Mouse (Mus musculus): ENCODE results near the gene Magi2. TPM values are rescaled to one million over a fixed set of nuclear protein-coding genes. Genes with fewer than 3 reads are reported as not detected.

The Magi2 gene
- polyA plus RNA-seq, 1 experiment from 2014 or later: 8.4 TPM

GRCm38 (mm10) chr5:19745376-19745775 lies 518.5 kb downstream of the Magi2 start:
- Histone ChIP-seq H3K4me2 (ENCODE audit: low read length) (no peak overlapping the region), H3K27me3 (replicated peaks; ENCODE audit: control insufficient read depth, insufficient read depth, low read length) (no peaks in the 10 kb centered on the region), H3K9ac (ENCODE audit: low read length) (no peak overlapping the region), H3K36me3 (ENCODE audit: control insufficient read depth, insufficient read depth, low read length) (no peaks in the 10 kb centered on the region), H3K27ac (ENCODE audit: low read depth, low read length) (no peak overlapping the region), H3K4me3 (ENCODE audit: low read depth, low read length) (no peak overlapping the region), H3K4me1 (ENCODE audit: control insufficient read depth, insufficient read depth, low read length) (peaks cover 10% of the 10 kb centered on the region), H3K9me3 (replicated peaks; ENCODE audit: control insufficient read depth, low read length) (no peaks in the 10 kb centered on the region)
- peak; percentile 35 for DNase-seq (ENCODE audit: low spot score)
- ATAC-seq: no peak
- 95% methylated on average over 2 of the region's 2 CpGs for WGBS

GRCm38 (mm10) chr5:19745916-19746315 lies 519.1 kb downstream of the Magi2 start:
- 52% methylated on average over 6 of the region's 6 CpGs for WGBS
- H3K4me2 ChIP-seq (ENCODE audit: low read length): no peak overlapping the region
- no peaks in the 10 kb centered on the region for H3K27me3 ChIP-seq (replicated peaks; ENCODE audit: control insufficient read depth, insufficient read depth, low read length)
- DNase-seq (ENCODE audit: low spot score) (peak; percentile 11), ATAC-seq (no peak)
- H3K4me3 ChIP-seq (ENCODE audit: low read depth, low read length): no peak overlapping the region
- H3K36me3 ChIP-seq (ENCODE audit: control insufficient read depth, insufficient read depth, low read length): no peaks in the 10 kb centered on the region
- no peaks in the 10 kb centered on the region for H3K9me3 ChIP-seq (replicated peaks; ENCODE audit: control insufficient read depth, low read length)
- H3K4me1 ChIP-seq (ENCODE audit: control insufficient read depth, insufficient read depth, low read length): peaks cover 10% of the 10 kb centered on the region
- H3K27ac ChIP-seq (ENCODE audit: low read depth, low read length): no peak overlapping the region
- H3K9ac ChIP-seq (ENCODE audit: low read length): no peak overlapping the region

- Histone ChIP-seq H3K36me3 (ENCODE audit: control insufficient read depth, insufficient read depth, low read length) (no peaks in the 10 kb centered on the region), H3K4me3 (ENCODE audit: low read depth, low read length) (no peak overlapping the region; the same call in 1 of the 2 replicates), H3K4me1 (ENCODE audit: control insufficient read depth, insufficient read depth, low read length) (peaks cover 10% of the 10 kb centered on the region), H3K9me3 (replicated peaks; ENCODE audit: control insufficient read depth, low read length) (no peaks in the 10 kb centered on the region), H3K27me3 (replicated peaks; ENCODE audit: control insufficient read depth, insufficient read depth, low read length) (no peaks in the 10 kb centered on the region), H3K9ac (ENCODE audit: low read length) (peak overlapping the region; percentile 5; the same call in 1 of the 2 replicates), H3K27ac (ENCODE audit: low read depth, low read length) (no peak overlapping the region), H3K4me2 (ENCODE audit: low read length) (peak overlapping the region; percentile 38)
- ATAC-seq (peak; percentile 69), DNase-seq (ENCODE audit: low spot score) (peak; percentile 56)
- 8% methylated on average over 12 of the region's 12 CpGs for WGBS
Observed at GRCm38 (mm10) chr5:19746865-19747514, 520.2 kb downstream of the Magi2 start.

- DNase-seq (ENCODE audit: low spot score) (no peak), ATAC-seq (no peak)
- H3K9me3 ChIP-seq (replicated peaks; ENCODE audit: control insufficient read depth, low read length): no peaks in the 10 kb centered on the region
- H3K27me3 ChIP-seq (replicated peaks; ENCODE audit: control insufficient read depth, insufficient read depth, low read length): no peaks in the 10 kb centered on the region
- WGBS: 16% methylated on average over 3 of the region's 3 CpGs
- peak overlapping the region; percentile 15; the same call in 1 of the 2 replicates for H3K27ac ChIP-seq (ENCODE audit: low read depth, low read length)
- H3K36me3 ChIP-seq (ENCODE audit: control insufficient read depth, insufficient read depth, low read length): no peaks in the 10 kb centered on the region
- H3K9ac ChIP-seq (ENCODE audit: low read length): no peak overlapping the region
- peak overlapping the region; percentile 38 for H3K4me2 ChIP-seq (ENCODE audit: low read length)
- no peak overlapping the region for H3K4me3 ChIP-seq (ENCODE audit: low read depth, low read length)
- peaks cover 10% of the 10 kb centered on the region for H3K4me1 ChIP-seq (ENCODE audit: control insufficient read depth, insufficient read depth, low read length)
Observed at GRCm38 (mm10) chr5:19747631-19748030, 520.8 kb downstream of the Magi2 start.

- Histone ChIP-seq H3K9me3 (replicated peaks; ENCODE audit: control insufficient read depth, low read length) (no peaks in the 10 kb centered on the region), H3K36me3 (ENCODE audit: control insufficient read depth, insufficient read depth, low read length) (no peaks in the 10 kb centered on the region), H3K27ac (ENCODE audit: low read depth, low read length) (no peak overlapping the region), H3K4me3 (ENCODE audit: low read depth, low read length) (no peak overlapping the region), H3K27me3 (replicated peaks; ENCODE audit: control insufficient read depth, insufficient read depth, low read length) (no peaks in the 10 kb centered on the region), H3K4me1 (ENCODE audit: control insufficient read depth, insufficient read depth, low read length) (no peaks in the 10 kb centered on the region), H3K4me2 (ENCODE audit: low read length) (no peak overlapping the region), H3K9ac (ENCODE audit: low read length) (no peak overlapping the region)
- peak; percentile 32 for DNase-seq (ENCODE audit: low spot score)
- no peak for ATAC-seq
- WGBS: 86% methylated on average over 1 of the region's 1 CpGs
Observed at GRCm38 (mm10) chr5:19779224-19779623, 552.4 kb downstream of the Magi2 start.

GRCm38 (mm10) chr5:19780076-19780475 lies 553.2 kb downstream of the Magi2 start:
- no peak overlapping the region for H3K4me2 ChIP-seq (ENCODE audit: low read length)
- H3K36me3 ChIP-seq (ENCODE audit: control insufficient read depth, insufficient read depth, low read length): no peaks in the 10 kb centered on the region
- no peaks in the 10 kb centered on the region for H3K4me1 ChIP-seq (ENCODE audit: control insufficient read depth, insufficient read depth, low read length)
- DNase-seq (ENCODE audit: low spot score): peak; percentile 82
- no peaks in the 10 kb centered on the region for H3K9me3 ChIP-seq (replicated peaks; ENCODE audit: control insufficient read depth, low read length)
- H3K27me3 ChIP-seq (replicated peaks; ENCODE audit: control insufficient read depth, insufficient read depth, low read length): no peaks in the 10 kb centered on the region
- H3K4me3 ChIP-seq (ENCODE audit: low read depth, low read length): no peak overlapping the region
- H3K27ac ChIP-seq (ENCODE audit: low read depth, low read length): no peak overlapping the region
- 66% methylated on average over 2 of the region's 2 CpGs for WGBS
- H3K9ac ChIP-seq (ENCODE audit: low read length): no peak overlapping the region
- peak; percentile 87; the same call in 1 of the 2 replicates for ATAC-seq

- H3K9ac ChIP-seq (ENCODE audit: low read length): no peak overlapping the region
- H3K27ac ChIP-seq (ENCODE audit: low read depth, low read length): no peak overlapping the region
- H3K36me3 ChIP-seq (ENCODE audit: control insufficient read depth, insufficient read depth, low read length): no peaks in the 10 kb centered on the region
- H3K9me3 ChIP-seq (replicated peaks; ENCODE audit: control insufficient read depth, low read length): no peaks in the 10 kb centered on the region
- H3K4me3 ChIP-seq (ENCODE audit: low read depth, low read length): no peak overlapping the region
- no peak for ATAC-seq
- H3K4me1 ChIP-seq (ENCODE audit: control insufficient read depth, insufficient read depth, low read length): peaks cover 9% of the 10 kb centered on the region; the same call in 1 of the 2 replicates
- DNase-seq (ENCODE audit: low spot score): no peak
- no peaks in the 10 kb centered on the region for H3K27me3 ChIP-seq (replicated peaks; ENCODE audit: control insufficient read depth, insufficient read depth, low read length)
- H3K4me2 ChIP-seq (ENCODE audit: low read length): no peak overlapping the region
Observed at GRCm38 (mm10) chr5:19785320-19785719, 558.5 kb downstream of the Magi2 start.

- ATAC-seq (peak; percentile 83), DNase-seq (ENCODE audit: low spot score) (peak; percentile 73)
- WGBS: 10% methylated on average over 5 of the region's 5 CpGs
- Histone ChIP-seq H3K36me3 (ENCODE audit: control insufficient read depth, insufficient read depth, low read length) (no peaks in the 10 kb centered on the region), H3K27ac (ENCODE audit: low read depth, low read length) (no peak overlapping the region), H3K4me3 (ENCODE audit: low read depth, low read length) (no peak overlapping the region), H3K9me3 (replicated peaks; ENCODE audit: control insufficient read depth, low read length) (peaks cover 6% of the 10 kb centered on the region; the same call in 1 of the 2 replicates), H3K4me1 (ENCODE audit: control insufficient read depth, insufficient read depth, low read length) (peaks cover 9% of the 10 kb centered on the region; the same call in 1 of the 2 replicates), H3K27me3 (replicated peaks; ENCODE audit: control insufficient read depth, insufficient read depth, low read length) (no peaks in the 10 kb centered on the region), H3K9ac (ENCODE audit: low read length) (no peak overlapping the region), H3K4me2 (ENCODE audit: low read length) (no peak overlapping the region)
Observed at GRCm38 (mm10) chr5:19787522-19788144, 560.8 kb downstream of the Magi2 start.
